Mouse (Mus musculus): ENCODE data around the gene Kcnip4. TPM values are rescaled to one million over a fixed set of nuclear protein-coding genes. Genes with fewer than 3 reads are reported as not detected.
A peak's percentile ranks its signal among the peaks of the same experiment; 100 is the strongest.

Kcnip4 gene
- total RNA-seq, 2 experiments from 2014 or later = 0.14 TPM; not detected in 1

DNA sequence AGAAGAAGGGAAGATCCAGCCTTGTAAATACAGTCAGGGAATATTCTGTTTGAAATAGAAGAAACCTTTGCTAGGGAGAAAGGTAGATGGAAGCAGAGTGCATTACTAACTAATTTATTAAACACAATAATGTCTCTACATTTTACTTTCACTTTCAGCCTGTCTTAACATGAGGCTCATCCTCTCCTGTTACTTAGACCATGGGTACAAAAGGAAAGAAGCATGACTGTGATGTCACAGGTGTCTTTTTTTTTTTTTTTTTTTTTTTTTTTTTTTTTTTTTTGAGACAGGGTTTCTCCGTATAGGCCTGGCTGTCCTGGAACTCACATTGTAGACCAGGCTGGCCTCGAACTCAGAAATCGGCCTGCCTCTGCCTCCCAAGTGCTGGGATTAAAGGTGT lies 864.7 kb downstream of the Kcnip4 start:
- intact Hi-C loops (cut with DNase I) = no loop called here
- no peak for TF ChIP-seq CTCF (IDR thresholded peaks at IDR 0.05)
- H3K4me3 ChIP-seq = no peak overlapping the region
- H3K27ac ChIP-seq = no peak overlapping the region
- no peak for DNase-seq

DNA sequence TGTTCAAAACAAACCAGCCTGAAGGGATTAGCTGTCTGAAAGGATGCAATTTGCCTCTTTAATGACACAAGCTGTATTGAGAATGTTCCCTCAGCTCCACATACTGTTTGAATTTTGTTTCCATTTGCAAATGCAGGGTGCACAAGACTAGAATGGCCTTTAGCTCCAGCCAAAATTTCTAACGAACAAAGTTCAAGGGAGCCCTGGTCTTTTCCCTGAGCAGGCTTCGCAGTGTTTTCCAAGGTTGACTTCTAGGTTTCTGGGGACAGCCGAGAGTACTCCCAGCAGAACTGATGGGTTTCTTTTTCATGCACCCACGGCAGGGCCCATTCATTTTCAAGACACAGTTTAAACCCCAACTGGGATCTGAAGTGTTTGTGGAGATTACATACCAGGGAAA lies 874.2 kb downstream of the Kcnip4 start:
- no peak overlapping the region for H3K4me3 ChIP-seq
- intact Hi-C loops (cut with DNase I) = no loop called here
- TF ChIP-seq CTCF (IDR thresholded peaks at IDR 0.05) = no peak
- no peak overlapping the region for H3K27ac ChIP-seq
- no peak for DNase-seq

DNA sequence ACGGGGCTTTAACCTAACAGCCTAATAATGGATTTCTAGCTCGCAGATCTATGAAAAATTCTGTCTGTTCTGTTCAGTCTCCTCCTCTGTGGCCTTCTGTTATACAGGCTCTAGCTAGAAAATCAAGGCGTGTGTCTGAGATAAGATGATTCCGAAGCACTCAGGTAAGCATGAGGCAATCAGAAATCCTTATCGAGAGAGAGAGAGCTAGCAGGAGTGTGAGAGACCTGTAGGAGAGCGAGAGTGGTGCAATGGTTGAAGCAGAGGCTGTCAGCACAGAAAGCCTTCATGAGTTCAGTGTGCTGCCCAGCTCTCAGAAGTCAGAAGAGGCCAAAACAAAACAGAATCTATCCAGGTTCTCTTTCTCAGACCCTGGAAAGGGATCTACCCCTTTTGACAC lies 888.0 kb downstream of the Kcnip4 start:
- intact Hi-C loops (cut with DNase I) = no loop called here
- H3K4me3 ChIP-seq = no peak overlapping the region
- no peak for TF ChIP-seq CTCF (IDR thresholded peaks at IDR 0.05)
- no peak overlapping the region for H3K27ac ChIP-seq
- DNase-seq = no peak

DNA sequence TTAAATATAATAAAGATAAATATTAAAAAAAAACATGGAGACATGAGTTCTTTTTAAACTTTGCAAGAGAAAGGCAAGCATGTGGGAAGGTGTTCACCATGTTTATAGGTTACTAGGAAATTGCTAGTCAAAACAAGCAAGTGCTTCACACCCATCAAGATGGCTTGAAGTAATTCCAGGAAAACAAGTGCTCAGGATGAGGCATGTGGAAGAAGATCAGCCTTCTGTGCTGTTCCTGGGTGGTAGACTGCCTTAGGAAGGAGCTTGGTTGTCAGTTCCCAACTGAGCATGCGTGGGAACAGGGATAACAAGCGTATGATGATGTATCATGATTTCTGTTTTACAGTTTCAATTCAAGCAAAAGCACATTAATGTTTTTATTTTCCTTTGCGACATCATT lies 891.1 kb downstream of the Kcnip4 start:
- H3K27ac ChIP-seq = no peak overlapping the region
- intact Hi-C loops (cut with DNase I) = no loop called here
- DNase-seq = no peak

GRCm38 (mm10) chr5:48623370-48623769 lies 901.3 kb downstream of the Kcnip4 start:
- intact Hi-C loops (cut with DNase I) = no loop called here
- no peak for DNase-seq
- H3K4me3 ChIP-seq = no peak overlapping the region
- no peak overlapping the region for H3K27ac ChIP-seq
- no peak for TF ChIP-seq CTCF (IDR thresholded peaks at IDR 0.05)

More for the DNA sequence above, 891.1 kb downstream of the Kcnip4 start:
- H3K4me3 ChIP-seq = no peak overlapping the region
- no peak for TF ChIP-seq CTCF (IDR thresholded peaks at IDR 0.05)

- DNase-seq = no peak
- no peak overlapping the region for H3K27ac ChIP-seq
- no peak for TF ChIP-seq CTCF (IDR thresholded peaks at IDR 0.05)
- intact Hi-C loops (cut with DNase I) = no loop called here
- no peak overlapping the region for H3K4me3 ChIP-seq
These were observed 917.8 kb downstream of the Kcnip4 start for GRCm38 (mm10) chr5:48606916-48607315.

GRCm38 (mm10) chr5:48606281-48606680 lies 918.4 kb downstream of the Kcnip4 start:
- no peak for TF ChIP-seq CTCF (IDR thresholded peaks at IDR 0.05)
- intact Hi-C loops (cut with DNase I) = no loop called here

DNA sequence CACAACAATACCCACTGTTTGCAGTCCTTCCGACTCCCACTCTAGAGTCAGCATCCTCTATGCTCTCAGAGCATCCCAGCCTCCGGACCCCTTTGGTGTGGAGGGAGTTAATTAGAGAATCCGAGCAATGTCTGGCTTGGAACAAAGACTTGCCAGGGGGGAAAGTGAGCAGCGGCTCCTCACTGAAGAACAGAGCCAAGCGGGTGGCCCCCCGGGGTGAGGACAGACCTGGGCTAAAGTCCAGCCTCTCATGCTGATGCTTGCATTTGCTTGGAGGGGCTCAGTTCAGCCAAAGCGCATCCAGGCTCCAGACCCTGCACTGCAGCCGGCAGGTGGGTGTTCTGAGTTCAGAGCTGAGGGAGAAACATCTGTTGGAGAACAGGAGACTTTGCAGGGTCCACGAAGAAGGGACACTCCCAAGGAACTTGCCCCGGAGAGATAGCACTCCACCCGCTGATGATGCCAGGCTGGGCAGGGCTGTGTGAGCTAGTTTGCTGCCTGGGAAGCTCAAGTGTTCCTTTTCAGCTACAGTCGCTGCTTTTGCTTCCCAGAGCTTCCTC lies 925.1 kb downstream of the Kcnip4 start:
- intact Hi-C loops (cut with DNase I) = no loop called here
- no peak for DNase-seq
- peak overlapping the region; percentile 50 for H3K4me3 ChIP-seq
- H3K27ac ChIP-seq = no peak overlapping the region
- no peak for TF ChIP-seq CTCF (IDR thresholded peaks at IDR 0.05)

More at GRCm38 (mm10) chr5:48606281-48606680, 918.4 kb downstream of the Kcnip4 start:
- Histone ChIP-seq H3K4me3 (no peak overlapping the region), H3K27ac (no peak overlapping the region)
- DNase-seq = no peak

DNA sequence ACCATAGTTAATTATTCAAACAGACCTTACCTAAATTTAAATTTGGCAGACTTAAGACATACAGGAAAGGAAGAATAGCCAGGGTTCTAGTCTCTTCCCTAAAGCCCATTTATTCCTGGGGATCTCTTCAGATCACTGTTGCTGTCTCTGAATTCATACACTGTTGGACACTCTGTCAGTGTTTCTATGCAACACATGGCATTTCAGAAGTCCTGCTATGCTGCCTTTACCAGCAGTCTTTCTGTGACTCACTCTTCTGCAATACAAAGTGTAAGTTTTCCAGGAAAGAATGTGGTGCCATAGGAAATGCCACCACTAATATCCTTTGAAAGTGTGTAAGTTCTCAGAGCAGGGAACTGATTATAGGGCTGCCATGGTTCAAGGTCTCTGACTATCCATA lies 936.7 kb downstream of the Kcnip4 start:
- intact Hi-C loops (cut with DNase I) = no loop called here
- no peak for TF ChIP-seq CTCF (IDR thresholded peaks at IDR 0.05)
- Histone ChIP-seq H3K4me3 (no peak overlapping the region), H3K27ac (no peak overlapping the region)
- DNase-seq = no peak

GRCm38 (mm10) chr5:48583431-48583830 lies 941.3 kb downstream of the Kcnip4 start:
- intact Hi-C loops (cut with DNase I) = no loop called here
- no peak for TF ChIP-seq CTCF (IDR thresholded peaks at IDR 0.05)
- DNase-seq = no peak

GRCm38 (mm10) chr5:48563996-48564587 lies 960.6 kb downstream of the Kcnip4 start:
- no peak for DNase-seq
- H3K27ac ChIP-seq = no peak overlapping the region
- H3K4me3 ChIP-seq = no peak overlapping the region
- intact Hi-C loops (cut with DNase I) = no loop called here
- no peak for TF ChIP-seq CTCF (IDR thresholded peaks at IDR 0.05)

More at GRCm38 (mm10) chr5:48583431-48583830, 941.3 kb downstream of the Kcnip4 start:
- Histone ChIP-seq H3K4me3 (no peak overlapping the region), H3K27ac (no peak overlapping the region)

GRCm38 (mm10) chr5:48551753-48552152 lies 973.0 kb downstream of the Kcnip4 start:
- intact Hi-C loops (cut with DNase I) = no loop called here
- Histone ChIP-seq H3K27ac (no peak overlapping the region), H3K4me3 (no peak overlapping the region)
- no peak for DNase-seq
- TF ChIP-seq CTCF (IDR thresholded peaks at IDR 0.05) = no peak

- Histone ChIP-seq H3K4me3 (no peak overlapping the region), H3K27ac (no peak overlapping the region)
- DNase-seq = no peak
- no peak for TF ChIP-seq CTCF (IDR thresholded peaks at IDR 0.05)
- intact Hi-C loops (cut with DNase I) = no loop called here
These were observed 978.9 kb downstream of the Kcnip4 start for GRCm38 (mm10) chr5:48545825-48546224.
